Mouse (Mus musculus) brain, embryonic 14.5 days (tissue): ENCODE data around the gene Vac14. TPM values are rescaled to one million over a fixed set of nuclear protein-coding genes. Genes with fewer than 3 reads are reported as not detected.

Source experiments
- DNase-seq: peaks from one replicate; pipeline ENCODE4 v3.0.0-alpha.2; 2011; ENCODE audit warnings: low read depth
- CTCF ChIP-seq: fragments of 200-500 bp; IDR thresholded peaks from 2 replicates; pipeline ENCODE4 v1.5.1; 2012; ENCODE audit warnings: inconsistent platforms, mild to moderate bottlenecking, moderate library complexity, borderline replicate concordance; ENCODE audit not compliant: insufficient read depth, insufficient read length; ENCODE audit errors: extremely low read depth
- POLR2A ChIP-seq: fragments of 200-500 bp; IDR thresholded peaks from 2 replicates; pipeline ENCODE4 v1.6.1; 2012; ENCODE audit warnings: mild to moderate bottlenecking, inconsistent platforms, borderline replicate concordance; ENCODE audit not compliant: poor library complexity, insufficient read depth, insufficient read length, severe bottlenecking; ENCODE audit errors: extremely low read depth
- polyA plus RNA-seq: library from polyadenylated mRNA; depleted of rRNA; stranded (reverse); fragments of >200 nt; gene quantifications from 2 replicates; pipeline ENCODE4 v1.2.3, GENCODE M21; 2012

Vac14 gene
- polyA plus RNA-seq, 1 experiment = 45.9 TPM

GRCm38 (mm10) chr8:110700561-110700960 is 82.2 kb downstream of the Vac14 start:
- TF ChIP-seq CTCF (no peak), POLR2A (no peak)
- DNase-seq = no peak

GRCm38 (mm10) chr8:110702636-110703459 is 84.5 kb downstream of the Vac14 start:
- DNase-seq = no peak

GRCm38 (mm10) chr8:110703460-110704061 is 85.2 kb downstream of the Vac14 start:
- no peak for DNase-seq
- no peak for TF ChIP-seq POLR2A
- TF ChIP-seq CTCF = no peak

More at GRCm38 (mm10) chr8:110702636-110703459, 84.5 kb downstream of the Vac14 start:
- TF ChIP-seq POLR2A = no peak
- TF ChIP-seq CTCF = no peak

- TF ChIP-seq POLR2A (no peak), CTCF (no peak)
- no peak for DNase-seq
Observed at GRCm38 (mm10) chr8:110704103-110704502, 85.7 kb downstream of the Vac14 start.

- TF ChIP-seq CTCF (no peak), POLR2A (no peak)
- DNase-seq = peak; percentile 59
Observed at GRCm38 (mm10) chr8:110705391-110706287, 87.3 kb downstream of the Vac14 start.

- DNase-seq = no peak
- TF ChIP-seq CTCF (no peak), POLR2A (no peak)
Observed at GRCm38 (mm10) chr8:110706288-110706870, 88.0 kb downstream of the Vac14 start.

GRCm38 (mm10) chr8:110708429-110708828 is 90.0 kb downstream of the Vac14 start:
- TF ChIP-seq POLR2A (no peak), CTCF (no peak)
- DNase-seq = no peak

- DNase-seq = no peak
- no peak for TF ChIP-seq CTCF
- TF ChIP-seq POLR2A = no peak
Observed at GRCm38 (mm10) chr8:110710593-110710992, 92.2 kb downstream of the Vac14 start.

- no peak for TF ChIP-seq POLR2A
- TF ChIP-seq CTCF = no peak
- no peak for DNase-seq
Observed at GRCm38 (mm10) chr8:110711271-110711934, 93.0 kb downstream of the Vac14 start.

GRCm38 (mm10) chr8:110713073-110713472 is 94.7 kb downstream of the Vac14 start:
- TF ChIP-seq POLR2A (no peak), CTCF (no peak)
- no peak for DNase-seq
